Mouse (Mus musculus) ES-E14 (cell line): ENCODE measurements around the gene Lin7b.

ENCODE experiments used
- HCFC1 ChIP-seq: IDR thresholded peaks from 2 replicates; pipeline ENCODE4 v1.6.1; 2012; ENCODE audit warnings: low read length, inconsistent platforms, borderline replicate concordance; ENCODE audit not compliant: insufficient read depth
- MAFK ChIP-seq: IDR thresholded peaks from 2 replicates; pipeline ENCODE4 v1.6.1; 2014; ENCODE audit warnings: mild to moderate bottlenecking, low read depth, low read length, inconsistent platforms; ENCODE audit not compliant: insufficient read depth
- ZC3H11A ChIP-seq: IDR thresholded peaks from 2 replicates; pipeline ENCODE4 v1.6.1; 2012; ENCODE audit warnings: low read depth, mild to moderate bottlenecking, inconsistent platforms, low read length, borderline replicate concordance
- ZNF384 ChIP-seq: IDR thresholded peaks from 2 replicates; pipeline ENCODE4 v1.6.1; 2012; ENCODE audit warnings: low read depth, low read length, inconsistent platforms

GRCm38 (mm10) chr7:45406157-45407156 lies 36.1 kb upstream of the Lin7b start:
- TF ChIP-seq ZC3H11A (no peak), ZNF384 (no peak), MAFK (no peak), HCFC1 (no peak)
